Mouse (Mus musculus) right cerebral cortex, postnatal 4 days (tissue): ENCODE results near the gene Zfp456.
A peak's percentile ranks its signal among the peaks of the same experiment; 100 is the strongest.
"Not testable (repeated sequence)": the region's sequence is repeated elsewhere in the genome, so short reads cannot be mapped to it uniquely, and the experiment has no call there.

Experiments used
- DNase-seq: peaks from one replicate; pipeline ENCODE4 v3.0.0-alpha.2; 2022

Zfp456 gene

DNA sequence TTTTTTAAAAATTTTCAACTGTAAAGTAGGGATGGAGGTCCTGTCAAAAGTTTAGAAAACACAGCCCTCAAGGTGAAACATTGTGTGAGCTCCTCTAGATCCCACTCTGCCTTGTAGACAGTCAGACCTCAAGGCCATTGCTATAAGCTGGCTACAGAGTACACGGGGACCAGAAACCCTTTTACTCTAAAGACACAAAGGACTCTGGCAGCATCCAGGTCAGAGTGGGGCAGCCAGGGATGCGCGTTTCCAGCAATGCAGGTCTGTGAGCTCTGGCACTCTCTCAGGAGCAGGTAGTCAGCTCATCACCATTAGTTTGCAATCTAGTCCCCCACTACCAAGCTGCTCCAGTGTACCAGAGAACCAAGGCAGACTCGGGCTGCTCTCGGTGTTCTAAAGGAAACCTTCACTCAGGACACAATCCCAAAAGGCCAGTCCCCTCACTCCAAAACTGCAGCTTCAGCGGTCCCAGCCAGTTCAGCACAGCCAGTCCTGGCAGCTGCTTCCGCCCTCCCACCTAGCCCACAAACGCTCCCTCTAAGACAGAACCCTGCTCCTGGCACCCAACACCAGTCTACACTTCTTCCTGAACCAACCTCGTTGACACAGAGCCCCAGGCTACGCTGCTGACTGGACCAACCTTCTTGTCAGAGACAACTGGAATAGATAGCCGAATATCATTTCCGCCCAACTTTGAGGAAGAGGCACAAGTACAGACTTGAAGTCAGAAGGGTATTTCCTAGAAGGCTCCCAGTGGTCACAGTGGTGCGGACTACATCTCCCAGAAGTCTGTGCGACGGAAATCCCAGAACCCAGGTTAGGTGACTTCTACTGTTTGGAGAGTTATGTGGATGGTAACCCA lies at the start of gene Zfp456, which contains the start of gene Gm28041:
Gene Zfp456, minus strand, starts transcription at position 761 of the 862 bp plus-strand sequence.
Gene Gm28041, minus strand, starts transcription at position 684 of the 862 bp plus-strand sequence.
- peak; percentile 22 for DNase-seq

DNA sequence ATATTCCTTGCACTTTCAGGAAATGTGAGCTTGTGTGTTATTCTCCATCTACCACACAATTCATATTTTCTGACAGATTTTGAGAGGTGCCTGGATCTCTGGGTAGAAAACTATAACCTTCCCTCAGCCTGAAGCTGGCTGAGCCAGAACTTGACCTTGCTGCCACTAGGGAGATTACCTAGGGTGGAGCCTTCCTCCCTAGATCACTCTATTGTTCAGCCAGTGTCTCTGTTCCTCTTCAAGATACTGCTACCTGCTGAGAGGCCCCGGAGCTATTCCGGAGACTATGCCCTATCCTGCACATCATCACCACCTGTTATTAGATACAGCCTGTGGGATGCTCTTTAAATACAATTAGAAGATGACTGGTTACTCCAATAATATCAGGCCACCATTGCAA lies 46.9 kb upstream of the Zfp456 start:
- DNase-seq, result not testable (repeated sequence)

DNA sequence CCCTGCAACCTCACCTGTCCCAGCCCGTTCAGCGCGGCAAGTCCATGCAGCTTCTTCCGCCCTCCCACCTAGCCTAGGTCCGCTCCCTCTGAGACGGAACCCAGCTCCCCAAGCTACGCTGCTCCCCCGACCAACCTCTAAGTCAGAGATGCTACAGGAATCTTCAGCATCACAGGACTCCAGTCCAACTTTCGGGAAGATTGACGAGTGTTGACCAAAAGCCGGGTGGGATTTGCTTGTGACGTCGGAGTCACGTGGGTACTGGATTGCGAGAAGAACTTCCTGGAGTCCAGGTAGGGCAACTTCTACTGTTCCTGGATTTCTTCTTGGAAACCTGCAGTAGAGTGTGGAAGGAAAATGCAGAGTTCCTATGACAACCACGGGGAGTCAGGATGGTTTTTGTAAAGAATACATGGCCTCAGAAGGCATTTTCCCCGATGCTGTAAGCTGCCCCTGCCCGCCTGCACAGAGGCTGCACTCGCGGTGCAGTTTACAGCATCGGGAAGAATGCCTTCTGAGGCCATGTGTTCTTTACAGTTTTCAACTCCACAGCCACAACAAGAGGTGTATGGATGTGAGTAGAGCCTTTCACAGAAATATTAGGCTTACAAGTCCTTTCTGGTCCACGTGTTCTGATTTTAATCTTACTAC lies 45.7 kb upstream of the Zfp456 start, which contains the start of gene Zfp459:
Gene Zfp459, minus strand, starts transcription at position 212 of the 651 bp plus-strand sequence.
- DNase-seq, result peak; percentile 20

DNA sequence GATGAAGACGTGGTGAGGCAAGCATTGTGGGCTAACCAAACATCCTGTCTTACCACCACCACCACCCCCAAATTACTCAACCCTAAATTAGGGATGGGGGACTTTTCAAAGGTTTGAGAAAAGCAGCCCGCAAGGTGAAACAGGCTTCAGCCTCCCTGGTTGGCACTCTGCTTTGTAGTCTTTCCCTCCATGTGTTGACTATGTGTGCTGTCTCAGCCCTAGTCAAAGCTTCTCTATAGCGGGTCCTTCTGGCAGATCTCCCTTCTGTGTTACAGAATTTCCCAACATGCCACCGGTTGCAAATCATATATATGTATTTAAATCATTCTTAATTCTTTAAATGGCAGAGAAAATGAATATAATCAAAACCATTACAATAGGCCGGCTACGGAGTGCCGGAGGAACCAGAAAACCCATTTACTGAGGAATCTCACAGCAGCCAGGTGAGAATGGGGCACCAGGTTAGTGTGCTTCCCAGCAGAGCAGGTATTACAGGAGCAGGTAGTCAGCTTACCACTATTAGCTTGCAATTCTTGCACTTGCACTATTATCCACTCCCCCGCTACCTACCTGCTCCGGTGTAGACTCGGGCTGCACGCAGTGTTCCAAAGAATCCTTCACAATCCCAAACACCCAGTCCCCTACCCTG lies 45.1 kb upstream of the Zfp456 start:
- DNase-seq, result peak; percentile 2

DNA sequence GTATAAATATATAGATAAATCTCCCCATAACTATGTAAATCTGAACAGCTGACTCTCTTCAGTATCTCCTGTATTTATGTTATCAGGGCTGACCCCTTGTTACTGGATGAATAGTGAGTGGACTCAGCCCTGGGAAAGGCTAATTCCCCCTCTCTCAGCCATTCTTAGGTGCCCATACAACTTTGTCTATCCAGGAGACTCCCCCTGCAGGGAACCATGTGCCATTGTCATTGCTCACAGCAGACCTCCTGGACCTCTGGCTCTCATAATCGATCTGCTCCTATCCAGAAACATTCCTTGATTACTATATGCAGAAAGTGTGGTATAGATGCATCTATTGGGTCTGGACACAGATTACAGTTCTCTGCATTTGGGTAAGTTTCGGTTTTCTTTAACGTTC lies 41.2 kb upstream of the Zfp456 start:
- DNase-seq, result no peak

DNA sequence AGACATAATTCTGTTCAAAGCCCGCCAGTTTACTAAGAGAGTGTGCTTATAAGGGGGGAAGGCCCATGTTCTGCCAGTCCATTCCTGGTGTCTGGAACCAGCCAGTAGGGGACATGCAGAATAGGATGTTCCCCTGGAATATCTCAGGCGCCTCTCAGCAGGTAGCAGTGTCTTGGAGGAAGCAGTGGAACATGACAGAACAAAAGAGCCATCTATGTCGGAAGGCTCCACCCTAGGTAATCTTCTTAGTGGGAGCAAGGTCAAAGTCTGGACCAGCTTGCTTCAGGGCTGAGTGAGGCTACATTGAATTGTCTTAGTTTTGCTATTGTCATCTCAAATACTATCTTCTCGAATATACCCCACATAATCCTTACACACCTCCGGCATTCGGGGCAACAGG lies 40.1 kb upstream of the Zfp456 start:
- no peak for DNase-seq

DNA sequence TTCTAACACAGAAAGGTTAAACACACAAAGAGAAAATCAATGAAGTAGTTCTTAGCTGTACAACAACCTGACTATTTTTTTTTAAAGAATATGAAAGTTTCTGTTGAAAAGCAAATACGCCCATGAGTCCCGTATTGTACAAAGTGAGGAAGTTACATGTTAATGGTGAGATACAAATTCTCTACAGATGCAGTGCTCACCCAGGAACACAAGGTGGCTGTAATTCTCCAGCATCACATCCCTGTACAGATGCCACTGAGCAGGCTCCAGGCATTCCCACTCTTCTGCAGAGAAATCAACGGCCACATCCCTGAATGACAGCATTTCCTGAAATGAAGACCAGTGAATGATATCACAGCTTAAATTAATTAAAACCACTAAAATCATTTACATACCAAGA lies 38.0 kb upstream of the Zfp456 start:
- DNase-seq, result not testable (repeated sequence)

DNA sequence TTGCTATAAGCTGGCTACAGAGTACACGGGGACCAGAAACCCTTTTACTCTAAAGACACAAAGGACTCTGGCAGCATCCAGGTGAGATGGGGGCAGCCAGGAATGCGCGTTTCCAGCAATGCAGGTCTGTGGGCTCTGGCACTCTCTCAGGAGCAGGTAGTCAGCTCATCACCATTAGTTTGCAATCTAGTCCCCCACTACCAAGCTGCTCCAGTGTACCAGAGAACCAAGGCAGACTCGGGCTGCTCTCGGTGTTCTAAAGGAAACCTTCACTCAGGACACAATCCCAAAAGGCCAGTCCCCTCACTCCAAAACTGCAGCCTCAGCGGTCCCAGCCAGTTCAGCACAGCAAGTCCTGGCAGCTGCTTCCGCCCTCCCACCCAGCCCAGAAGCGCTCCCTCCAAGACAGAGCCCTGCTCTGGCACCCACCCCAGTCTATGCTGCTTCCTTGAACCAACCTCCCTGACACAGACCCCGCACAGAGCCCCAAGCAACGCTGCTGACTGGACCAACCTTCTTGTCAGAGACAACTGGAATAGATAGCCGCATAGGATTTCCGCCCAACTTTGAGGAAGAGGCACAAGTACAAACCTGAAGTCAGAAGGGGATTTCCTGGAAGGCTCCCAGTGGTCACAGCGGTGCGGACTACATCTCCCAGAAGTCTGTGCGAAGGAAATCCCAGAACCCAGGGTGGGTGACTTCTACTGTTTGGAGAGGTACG lies 23.7 kb upstream of the Zfp456 start, which contains the start of gene Zfp429:
Gene Zfp429, minus strand, starts transcription at position 637 of the 721 bp plus-strand sequence.
- DNase-seq, result peak; percentile 69

DNA sequence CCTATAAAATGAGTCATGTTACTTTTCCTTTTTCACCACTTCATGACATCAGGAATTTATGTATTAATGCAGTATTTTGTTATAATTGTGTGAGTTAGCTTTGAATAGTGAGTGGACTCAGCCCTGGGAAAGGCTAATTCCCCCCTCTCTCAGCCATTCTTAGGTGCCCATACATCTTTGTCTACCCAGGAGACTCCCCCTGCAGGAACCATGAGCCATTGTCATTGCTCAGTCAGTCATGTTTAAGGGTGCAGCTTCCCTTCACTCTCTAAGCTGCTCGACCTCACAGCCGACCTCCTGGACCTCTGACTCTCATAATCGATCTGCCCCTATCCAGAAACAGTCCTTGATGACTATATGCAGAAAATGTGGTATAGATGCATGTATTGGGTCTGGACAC lies 645 bp upstream of the Zfp456 start:
- not testable (repeated sequence) for DNase-seq

DNA sequence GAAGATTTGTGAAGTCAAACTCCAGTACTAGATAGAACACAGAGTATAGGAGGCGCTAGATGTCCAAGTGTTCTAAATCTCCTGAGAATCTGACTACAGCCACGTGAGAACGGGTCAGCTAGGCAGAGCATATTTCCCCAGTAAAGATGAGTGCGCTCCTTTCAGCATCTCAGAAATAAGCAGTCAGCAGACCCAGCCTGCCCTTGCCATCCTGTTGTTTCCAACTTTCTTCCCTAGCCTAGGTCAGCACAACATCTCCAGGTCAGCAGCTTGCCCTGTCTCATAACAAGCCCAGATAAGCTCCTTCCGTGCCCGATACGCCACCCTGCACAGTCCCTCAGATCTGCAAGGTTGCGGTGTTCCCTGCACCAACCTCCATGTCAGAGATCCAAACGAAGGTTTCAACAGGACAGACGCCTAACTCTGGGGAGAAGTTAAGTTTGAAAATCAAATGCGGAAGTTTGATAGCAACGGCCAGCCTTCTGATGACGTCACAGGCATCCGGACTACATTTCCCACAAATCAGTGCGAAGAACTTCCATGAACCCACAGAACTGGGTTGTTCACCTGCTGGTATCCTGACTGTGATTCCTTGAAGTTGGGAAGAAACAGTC lies 15.4 kb downstream of the Zfp456 start, which contains the start of the genes Gm28044 and Zfp953:
Gene Gm28044, minus strand, starts transcription at position 406 of the 614 bp plus-strand sequence.
Gene Zfp953, minus strand, starts transcription at position 475 of the 614 bp plus-strand sequence.
- DNase-seq, result peak; percentile 75

DNA sequence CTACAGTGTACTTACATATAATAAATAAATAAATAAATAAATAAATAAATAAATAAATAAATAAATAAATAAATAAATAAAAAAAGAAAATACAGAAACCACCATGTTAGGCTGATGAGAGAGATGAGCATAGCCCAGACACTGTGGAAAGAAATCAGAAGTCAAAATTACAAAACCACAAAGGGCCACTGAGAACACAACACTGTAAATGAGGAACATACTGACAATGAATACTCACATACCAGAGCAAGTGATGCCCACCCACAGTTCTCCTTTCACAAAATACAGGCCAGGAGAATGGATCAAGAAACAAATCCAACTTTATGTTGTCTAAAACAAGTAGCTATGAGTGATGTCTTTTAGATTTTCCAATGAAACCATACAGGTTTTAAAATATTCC lies 23.8 kb downstream of the Zfp456 start:
- no peak for DNase-seq

DNA sequence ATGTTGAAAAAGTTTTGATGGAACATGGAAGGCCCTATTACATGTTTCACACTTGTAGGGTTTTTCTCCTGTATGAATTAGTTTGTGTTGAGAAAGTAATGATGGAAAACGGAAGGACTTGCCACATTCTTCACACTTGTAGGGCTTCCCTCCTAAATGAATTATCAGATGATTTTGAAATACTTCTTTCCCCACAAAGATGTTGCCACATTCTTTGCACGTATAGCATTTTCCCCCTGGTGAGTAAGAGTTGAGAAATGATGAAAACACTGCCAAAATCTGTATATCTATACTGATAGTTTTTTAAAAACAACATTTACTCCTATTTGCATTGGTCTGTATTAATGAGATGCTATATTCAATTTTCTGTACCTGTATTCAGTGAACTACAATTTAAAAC lies 32.2 kb downstream of the Zfp456 start:
- no peak for DNase-seq

DNA sequence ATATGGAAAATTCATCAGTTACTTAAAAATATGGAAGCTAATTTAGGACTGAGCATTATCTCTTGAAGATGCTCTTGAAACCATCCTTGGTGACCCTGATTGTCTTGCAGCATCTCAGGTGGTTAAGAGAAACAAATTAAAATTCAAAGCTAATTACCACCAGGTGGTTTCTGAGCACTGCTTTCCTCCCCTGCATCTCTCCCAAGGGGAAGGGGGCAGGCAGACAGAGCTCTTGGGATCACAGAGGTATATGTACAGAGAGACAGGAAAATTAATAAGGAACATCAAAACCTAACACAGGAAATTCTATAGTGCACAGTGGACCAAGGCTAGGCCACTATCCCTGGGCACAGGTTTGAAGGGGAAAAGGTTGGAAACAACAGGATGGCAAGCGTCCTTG lies 42.7 kb downstream of the Zfp456 start:
- no peak for DNase-seq

DNA sequence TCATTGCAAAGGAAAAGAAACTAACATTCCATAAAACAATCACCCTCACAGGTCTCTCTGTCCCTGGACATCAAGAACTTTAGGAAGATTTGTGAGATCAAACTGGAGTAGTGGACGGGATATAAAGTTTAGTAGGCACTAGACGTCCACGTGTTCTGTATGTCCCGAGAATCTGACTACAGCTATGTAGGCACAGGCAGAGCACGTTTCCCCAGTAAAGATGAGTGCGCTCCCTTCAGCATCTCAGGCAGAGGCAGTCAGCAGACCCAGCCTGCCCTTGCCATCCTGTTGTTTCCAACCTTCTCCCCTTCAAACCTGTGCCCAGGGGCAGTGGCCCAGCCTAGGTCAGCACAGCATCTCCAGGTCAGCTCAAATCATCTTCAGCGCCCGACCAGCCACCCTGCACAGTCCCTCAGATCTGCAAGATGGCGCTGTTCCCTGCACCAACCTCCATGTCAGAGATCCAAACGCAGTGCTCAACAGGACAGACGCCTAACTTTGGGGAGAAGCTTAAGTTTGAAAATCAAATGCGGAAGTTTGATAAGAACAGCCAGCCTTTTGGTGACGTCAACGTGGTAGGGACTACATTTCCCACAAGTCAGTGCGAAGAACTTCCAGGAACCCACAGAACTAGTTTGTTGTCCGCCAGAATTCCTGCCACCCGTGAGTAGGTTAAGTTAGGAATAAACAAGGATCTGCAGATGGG lies 43.4 kb downstream of the Zfp456 start, which contains the start of gene Zfp595:
Gene Zfp595, minus strand, starts transcription at position 552 of the 706 bp plus-strand sequence.
- DNase-seq, result peak; percentile 47
